Mouse (Mus musculus) E14TG2a.4 (cell line): ENCODE measurements at regions not wholly inside any gene's neighbourhood (a gene's known extent, or its start where the extent isn't known, plus 50 kb on each side); places are given as distances from the start of the nearest gene placed in this dataset.
"Not testable (repeated sequence)": the region's sequence is repeated elsewhere in the genome, so short reads cannot be mapped to it uniquely, and the experiment has no call there.

ENCODE experiments used
- H3K27me3 ChIP-seq: 2 replicates; pipeline ENCODE4 v1.6.1; 2014; ENCODE audit warnings: low read length, control low read depth; ENCODE audit not compliant: insufficient read depth
- H3K36me3 ChIP-seq: 2 replicates; pipeline ENCODE4 v1.6.1; 2014; ENCODE audit warnings: low read length, control low read depth; ENCODE audit not compliant: insufficient read depth
- H3K4me1 ChIP-seq: replicated peaks from 2 replicates; pipeline ENCODE4 v1.6.1; 2014; ENCODE audit warnings: low read depth, low read length, control low read depth
- H3K4me3 ChIP-seq: replicated peaks from 2 replicates; pipeline ENCODE4 v1.5.1; 2014; ENCODE audit warnings: mild to moderate bottlenecking, low read length
- H3K9me3 ChIP-seq: 2 replicates; pipeline ENCODE4 v1.6.1; 2014; ENCODE audit warnings: low read length, control low read depth

GRCm38 (mm10) chr13:65375273-65375672, 96.7 kb downstream of the Zfp369 start:
- not testable (repeated sequence) for H3K9me3 ChIP-seq, H3K4me1 ChIP-seq, H3K36me3 ChIP-seq, H3K4me3 ChIP-seq, H3K27me3 ChIP-seq

- H3K4me3 ChIP-seq, result peak overlapping the region; percentile 43
- H3K4me1 ChIP-seq, H3K36me3 ChIP-seq, H3K27me3 ChIP-seq, H3K9me3 ChIP-seq: not testable (repeated sequence)
Measured at GRCm38 (mm10) chr13:65379411-65379810, 100.8 kb downstream of the Zfp369 start.

GRCm38 (mm10) chr13:65414990-65415389, 97.5 kb upstream of the Gm10139 start:
- H3K4me3 ChIP-seq, result peak overlapping the region; percentile 68
- not testable (repeated sequence) for H3K9me3 ChIP-seq, H3K4me1 ChIP-seq, H3K36me3 ChIP-seq, H3K27me3 ChIP-seq

GRCm38 (mm10) chr13:65420201-65420600, 92.3 kb upstream of the Gm10139 start:
- H3K36me3 ChIP-seq, H3K4me1 ChIP-seq, H3K9me3 ChIP-seq, H3K27me3 ChIP-seq: not testable (repeated sequence)
- H3K4me3 ChIP-seq, result peak overlapping the region; percentile 70
